ENCODE assay signal across 9 mouse cellular contexts in the genomic region with DNA sequence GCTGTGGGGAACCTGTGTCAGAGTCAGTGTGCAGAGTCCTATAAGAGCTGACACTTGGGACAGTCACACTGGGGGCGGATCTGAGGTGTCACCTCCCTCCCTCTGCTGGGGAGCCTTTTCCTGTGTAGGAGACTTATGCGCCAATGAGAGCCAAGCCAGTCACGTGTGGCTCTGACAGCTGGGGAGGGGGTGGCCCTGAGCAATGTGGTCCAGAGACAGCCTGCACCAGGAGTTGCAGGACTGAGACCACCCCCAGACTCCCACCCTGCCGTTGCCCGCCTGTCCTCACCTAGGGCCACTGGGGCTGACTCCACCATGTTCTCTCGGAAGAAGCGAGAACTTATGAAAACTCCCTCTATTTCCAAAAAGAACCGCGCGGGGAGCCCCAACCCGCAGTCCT. TPM values are rescaled to one million over a fixed set of nuclear protein-coding genes. Genes with fewer than 3 reads are reported as not detected.
DNase-seq lines count a peak whose midpoint lies in the region; ATAC-seq lines count a peak whose summit lies in the region.
"Had no signal": no experiment of that assay in that cellular context is flagged by ENCODE, and none has a peak within 500 bp of the region (broad histone marks: within the 10 kb centered on the region; RNA-seq: fewer than 3 reads in every experiment).

Arhgap45 (plus strand) TSS at position 143 of the 400 bp plus-strand sequence.

- peak; percentile 79 for ATAC-seq in megakaryocyte-erythroid progenitor cell, adult 5-6 weeks (replicated peaks; ENCODE audit: low FRiP score, low TSS enrichment, poor library complexity, severe bottlenecking)
- ATAC-seq in forebrain, embryonic 15.5 days (replicated peaks) = no peak

- H3K4me1 ChIP-seq in forebrain, embryonic 15.5 days = no peaks in the 10 kb centered on the region

- H3K9me3 ChIP-seq in forebrain, embryonic 15.5 days = 0 out of 2 replicates have a peak, but pooled peaks cover 2% of the 10 kb centered on the region
- H3K9me3 ChIP-seq: embryonic facial prominence, embryonic 12.5 days had no signal

- no peak within 1 kb of the TSS for H3K27ac ChIP-seq in forebrain, embryonic 15.5 days (replicated peaks)
- H3K27ac ChIP-seq: embryonic facial prominence, embryonic 12.5 days had no signal

- WGBS in large intestine, adult 2 months = 78% methylated on average over 11 of the region's 11 CpGs
- 68% methylated on average over 11 of the region's 11 CpGs for WGBS in forebrain, embryonic 15.5 days

- H3K9ac ChIP-seq in forebrain, embryonic 15.5 days (replicated peaks) = no peak within 1 kb of the TSS
- H3K9ac ChIP-seq: embryonic facial prominence, embryonic 12.5 days had no signal

- DNase-seq in CD4-positive helper T cell, adult 2 months (ENCODE audit: low read depth, low spot score) = peak; percentile 93
- DNase-seq in T-cell, adult 2 months (ENCODE audit: low spot score) = peak; percentile 92
- DNase-seq in large intestine, adult 2 months (ENCODE audit: low read depth, low spot score) = no peak
- DNase-seq in right cerebral cortex, postnatal 25 days = no peak
- no peak for DNase-seq in cerebellum, adult 8-10 months
- no peak for DNase-seq in left cerebral cortex, postnatal 4 days

- no peak within 1 kb of the TSS for H3K4me2 ChIP-seq in forebrain, embryonic 15.5 days (replicated peaks)
- H3K4me2 ChIP-seq: embryonic facial prominence, embryonic 12.5 days had no signal

- H3K36me3 ChIP-seq in forebrain, embryonic 15.5 days = no peaks in the 10 kb centered on the region

- H3K27me3 ChIP-seq in forebrain, embryonic 15.5 days = peaks cover 69% of the 10 kb centered on the region

- intact Hi-C loops in left cerebral cortex, postnatal 4 days (cut with DNase I) = no loop called here

- no peak within 1 kb of the TSS for H3K4me3 ChIP-seq in forebrain, embryonic 15.5 days
- H3K4me3 ChIP-seq: embryonic facial prominence, embryonic 12.5 days had no signal

RNA-seq across cellular contexts. Expression of gene Arhgap45, which starts in this region (rescaled TPM):
- 33.5 and 42.4 TPM in 2 replicates for polyA plus RNA-seq in large intestine, adult 2 months (2012; rRNA removed)
- 76.2 and 103 TPM in 2 replicates for total RNA-seq in megakaryocyte-erythroid progenitor cell, adult 5-6 weeks (2014; fragmentation: Nextera tagmentation)
- 52.8 and 64.4 TPM in 2 replicates for total RNA-seq in megakaryocyte-erythroid progenitor cell, adult 5-6 weeks (2017)
- 1.3 TPM in 2 replicates for polyA plus RNA-seq in forebrain, embryonic 15.5 days (2015; fragmentation: Nextera tagmentation; extraction: Ambion mirVana)
- total RNA-seq in left cerebral cortex, postnatal 4 days (2021) = 1 to 10 TPM; 1.6 to 1.7 TPM

Comparison
In these comparisons a context has a peak if more than half of its experiments do, and no peak if none do; other contexts are left out.
1. RNA of gene Arhgap45 (total RNA-seq): 52.8 to 103 TPM in megakaryocyte-erythroid progenitor cell, adult 5-6 weeks; 1.6 to 1.7 TPM in left cerebral cortex, postnatal 4 days; every median in the first group is over 10 times any median in the second.
2. RNA of gene Arhgap45 (polyA plus RNA-seq): 33.5 to 42.4 TPM in large intestine, adult 2 months; 1.3 TPM in forebrain, embryonic 15.5 days; every median in the first group is over 10 times any median in the second.
3. DNase-seq: peak in CD4-positive helper T cell, adult 2 months (single experiment) and T-cell, adult 2 months (single experiment); none in large intestine, adult 2 months (single experiment), right cerebral cortex, postnatal 25 days (single experiment), cerebellum, adult 8-10 months (single experiment) and left cerebral cortex, postnatal 4 days (single experiment).